Mouse (Mus musculus) heart, adult 2 months (tissue): ENCODE measurements at regions not wholly inside any gene's neighbourhood (a gene's known extent, or its start where the extent isn't known, plus 50 kb on each side); places are given as distances from the start of the nearest gene placed in this dataset.

Experiments used
- CTCF ChIP-seq: fragments of 200-600 bp; IDR thresholded peaks from 2 replicates; pipeline ENCODE4 v1.8.1; 2022; ENCODE audit warnings: antibody characterized with exemption, mild to moderate bottlenecking, moderate library complexity
- EP300 ChIP-seq: fragments of 200-500 bp; IDR thresholded peaks from 2 replicates; pipeline ENCODE4 v1.6.1; 2011; ENCODE audit warnings: low read depth, low read length, control low read depth; ENCODE audit not compliant: insufficient read depth
- POLR2A ChIP-seq: fragments of 200-500 bp; IDR thresholded peaks from 2 replicates; pipeline ENCODE4 v1.6.1; 2011; ENCODE audit warnings: mild to moderate bottlenecking, low read depth, low read length, control low read depth; ENCODE audit not compliant: insufficient read depth

DNA sequence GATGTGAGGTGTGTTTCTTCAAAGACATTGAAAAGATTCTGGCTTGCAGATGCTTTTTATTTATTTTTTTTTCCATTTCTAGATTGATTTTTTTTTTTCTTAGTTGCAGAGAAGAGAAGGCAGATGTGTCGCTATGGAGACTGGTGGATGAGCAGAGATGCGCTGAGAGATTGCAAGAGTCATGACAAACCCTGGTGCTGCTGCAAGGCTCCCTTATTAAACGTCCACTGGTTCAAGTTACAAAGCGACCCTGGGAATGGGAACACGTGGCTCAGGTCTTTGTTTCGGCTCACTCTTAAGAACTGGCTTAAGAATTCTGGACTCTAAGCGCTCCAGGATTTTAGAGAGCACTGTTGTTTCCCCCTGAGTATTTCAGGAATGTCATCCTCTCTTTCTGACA is 403.1 kb downstream of the Med10 start:
- TF ChIP-seq EP300 (no peak), POLR2A (no peak), CTCF (no peak)
